Mouse (Mus musculus) cerebellum, adult 2 months (tissue): ENCODE measurements around the gene Lamtor4.

Experiments
- CTCF ChIP-seq: fragments of 200-500 bp; IDR thresholded peaks from 2 replicates; pipeline ENCODE4 v1.5.1; 2011; ENCODE audit warnings: low read depth, mild to moderate bottlenecking, control low read depth, low read length, moderate library complexity, borderline replicate concordance; ENCODE audit not compliant: insufficient read depth
- POLR2A ChIP-seq: fragments of 200-500 bp; IDR thresholded peaks from 2 replicates; pipeline ENCODE4 v1.6.1; 2011; ENCODE audit warnings: low read length, control low read depth, borderline replicate concordance; ENCODE audit not compliant: insufficient read depth

DNA sequence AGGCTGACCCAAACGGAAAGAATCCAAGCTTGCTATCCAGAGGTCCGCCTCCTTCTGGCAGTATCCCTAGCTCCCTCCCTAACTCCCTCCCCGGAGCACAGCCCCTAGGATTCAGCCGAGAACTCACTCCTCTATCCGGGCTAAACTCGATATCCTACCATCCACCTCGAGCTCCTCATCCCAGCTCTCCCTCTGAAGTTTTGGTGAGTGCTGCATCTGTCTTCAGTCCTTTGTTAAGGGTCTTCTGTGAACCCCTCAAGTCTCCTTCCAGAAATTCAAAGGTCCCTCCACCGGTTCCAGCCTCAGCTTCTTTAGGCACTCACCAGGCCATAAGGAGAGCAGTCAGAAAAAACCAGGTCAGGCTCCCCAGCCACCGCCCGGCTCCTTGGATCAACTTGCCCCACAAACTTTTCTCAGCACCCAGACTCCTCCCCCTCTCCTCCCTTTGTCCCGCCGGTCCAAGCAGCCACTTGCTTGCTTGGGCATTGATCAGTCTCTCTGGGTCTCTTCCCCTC, 17.2 kb downstream of the Lamtor4 start, which contains the start of gene Gal3st4:
- TF ChIP-seq POLR2A: no peak
- no peak for TF ChIP-seq CTCF
